Mouse (Mus musculus) limb, embryonic 15.5 days (tissue): ENCODE measurements at regions not wholly inside any gene's neighbourhood (a gene's known extent, or its start where the extent isn't known, plus 50 kb on each side); places are given as distances from the start of the nearest gene placed in this dataset.

ENCODE experiments used
- ATAC-seq: fragments of 200-750 bp; cut with Nextera tagmentation; 2 replicates; pipeline ENCODE4 v1.8.0; 2017; ENCODE audit warnings: low read depth, moderate TSS enrichment; ENCODE audit not compliant: insufficient number of reproducible peaks, low FRiP score, low TSS enrichment
- H3K27ac ChIP-seq: fragments of 300-500 bp; sonication (generic); 2 replicates; pipeline ENCODE4 v1.5.1; 2015; ENCODE audit warnings: moderate library complexity, mild to moderate bottlenecking, inconsistent platforms
- H3K27me3 ChIP-seq: fragments of 300-500 bp; sonication (generic); 2 replicates; pipeline ENCODE4 v1.6.1; 2015; ENCODE audit warnings: inconsistent platforms
- H3K36me3 ChIP-seq: fragments of 300-500 bp; sonication (generic); 2 replicates; pipeline ENCODE4 v1.6.1; 2015; ENCODE audit warnings: inconsistent platforms
- H3K4me1 ChIP-seq: fragments of 300-500 bp; sonication (generic); 2 replicates; pipeline ENCODE4 v1.6.1; 2015; ENCODE audit warnings: inconsistent platforms
- H3K4me2 ChIP-seq: fragments of 300-500 bp; sonication (generic); 2 replicates; pipeline ENCODE4 v1.6.1; 2015; ENCODE audit warnings: mild to moderate bottlenecking, inconsistent platforms
- H3K4me3 ChIP-seq: fragments of 300-500 bp; sonication (generic); 2 replicates; pipeline ENCODE4 v1.5.1; 2015; ENCODE audit warnings: mild to moderate bottlenecking, inconsistent platforms
- H3K9ac ChIP-seq: fragments of 300-500 bp; sonication (generic); 2 replicates; pipeline ENCODE4 v1.6.1; 2015; ENCODE audit warnings: inconsistent platforms
- H3K9me3 ChIP-seq: fragments of 300-500 bp; sonication (generic); 2 replicates; pipeline ENCODE4 v1.6.1; 2016; ENCODE audit warnings: inconsistent platforms
- WGBS: fragments of 180-500 bp; shearing (Covaris S2); methylation state at CpG from one replicate; pipeline ENCODE4 v1.1.7; 2015; 5-methylcytosine and 5-hydroxymethylcytosine counted together

GRCm38 (mm10) chr11:24682423-24682822, 604.6 kb downstream of the Bcl11a start:
- no peaks in the 10 kb centered on the region for H3K27me3 ChIP-seq
- no peak overlapping the region for H3K9ac ChIP-seq
- no peak overlapping the region for H3K4me3 ChIP-seq
- no peaks in the 10 kb centered on the region for H3K4me1 ChIP-seq
- 41% methylated on average over 4 of the region's 4 CpGs for WGBS
- no peak for ATAC-seq
- no peaks in the 10 kb centered on the region for H3K36me3 ChIP-seq
- H3K4me2 ChIP-seq: no peak overlapping the region
- H3K27ac ChIP-seq: no peak overlapping the region
- no peaks in the 10 kb centered on the region for H3K9me3 ChIP-seq

- no peak for ATAC-seq
Measured at GRCm38 (mm10) chr11:24685545-24686467, 608.0 kb downstream of the Bcl11a start.

DNA sequence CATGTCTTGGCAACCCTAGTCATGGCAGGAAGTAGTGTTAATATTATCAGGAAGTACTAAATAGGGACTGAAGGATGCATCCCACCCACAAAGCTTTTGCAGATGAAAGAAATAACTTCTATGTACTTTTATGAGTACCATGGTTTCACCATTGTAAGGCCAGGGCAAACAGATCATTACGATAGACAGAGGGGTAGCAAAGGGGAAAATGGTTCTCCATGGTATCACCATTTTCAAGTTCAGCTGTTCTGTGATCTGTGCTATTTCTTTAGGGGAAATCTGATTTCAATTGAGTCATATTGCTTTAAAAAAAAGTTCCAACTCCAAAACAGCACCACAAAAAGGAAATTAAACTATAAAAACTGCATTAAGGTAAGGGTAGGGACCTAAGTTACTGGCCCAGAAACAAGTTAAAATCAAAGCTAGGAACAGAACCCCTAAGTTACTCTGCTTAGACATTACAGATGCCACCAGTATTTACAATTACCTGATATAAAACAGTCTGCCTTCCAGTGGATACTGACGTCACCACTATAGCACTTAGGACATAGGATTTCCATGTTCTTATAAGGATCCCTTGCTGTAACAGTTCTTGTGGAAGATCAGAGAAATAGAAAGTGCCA, 610.4 kb downstream of the Bcl11a start:
- no peak for ATAC-seq
- Histone ChIP-seq H3K4me3 (no peak overlapping the region), H3K27me3 (no peaks in the 10 kb centered on the region), H3K27ac (no peak overlapping the region), H3K4me2 (no peak overlapping the region), H3K9me3 (no peaks in the 10 kb centered on the region), H3K9ac (no peak overlapping the region), H3K4me1 (no peaks in the 10 kb centered on the region), H3K36me3 (no peaks in the 10 kb centered on the region)
- WGBS: 41% methylated on average over 2 of the region's 2 CpGs

More at GRCm38 (mm10) chr11:24685545-24686467, 608.0 kb downstream of the Bcl11a start:
- no peaks in the 10 kb centered on the region for H3K9me3 ChIP-seq
- no peak overlapping the region for H3K4me2 ChIP-seq
- WGBS: 42% methylated on average over 16 of the region's 16 CpGs
- H3K9ac ChIP-seq: no peak overlapping the region
- no peaks in the 10 kb centered on the region for H3K36me3 ChIP-seq
- no peaks in the 10 kb centered on the region for H3K27me3 ChIP-seq
- no peaks in the 10 kb centered on the region for H3K4me1 ChIP-seq
- no peak overlapping the region for H3K27ac ChIP-seq
- H3K4me3 ChIP-seq: no peak overlapping the region

- Histone ChIP-seq H3K4me2 (no peak overlapping the region), H3K4me3 (no peak overlapping the region), H3K9me3 (no peaks in the 10 kb centered on the region), H3K36me3 (no peaks in the 10 kb centered on the region), H3K27me3 (no peaks in the 10 kb centered on the region), H3K27ac (no peak overlapping the region), H3K9ac (no peak overlapping the region), H3K4me1 (no peaks in the 10 kb centered on the region)
- 41% methylated on average over 7 of the region's 7 CpGs for WGBS
- no peak for ATAC-seq
Measured at GRCm38 (mm10) chr11:24689807-24690333, 612.0 kb downstream of the Bcl11a start.

DNA sequence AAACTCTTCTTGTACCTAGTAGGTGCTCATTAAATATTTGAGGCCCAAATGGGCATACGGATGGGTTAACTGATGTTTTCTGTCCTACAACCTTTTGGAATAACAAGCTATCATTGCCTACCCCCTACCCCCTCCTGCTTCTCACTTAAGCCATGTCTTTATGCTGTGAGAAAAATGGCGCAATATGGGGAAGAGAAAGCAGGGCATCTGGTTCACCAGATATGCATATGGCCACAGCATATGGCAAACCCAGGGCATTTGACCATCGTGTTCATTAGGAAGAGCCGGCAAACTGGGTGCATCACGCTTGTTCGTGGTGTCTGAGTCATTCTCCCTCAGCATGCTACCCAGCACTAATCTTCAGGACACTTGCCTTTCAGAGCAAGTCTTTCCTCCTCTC, 616.1 kb downstream of the Bcl11a start:
- Histone ChIP-seq H3K27ac (no peak overlapping the region), H3K9ac (no peak overlapping the region), H3K4me3 (no peak overlapping the region), H3K27me3 (no peaks in the 10 kb centered on the region), H3K4me1 (peaks cover 6% of the 10 kb centered on the region; the same call in 1 of the 2 replicates), H3K9me3 (no peaks in the 10 kb centered on the region), H3K4me2 (no peak overlapping the region), H3K36me3 (no peaks in the 10 kb centered on the region)
- WGBS: 91% methylated on average over 6 of the region's 6 CpGs
- no peak for ATAC-seq

GRCm38 (mm10) chr11:24695010-24695720, 617.3 kb downstream of the Bcl11a start:
- H3K4me2 ChIP-seq: no peak overlapping the region
- no peak overlapping the region for H3K4me3 ChIP-seq
- ATAC-seq: no peak
- 22% methylated on average over 5 of the region's 5 CpGs for WGBS
- H3K4me1 ChIP-seq: peaks cover 7% of the 10 kb centered on the region; the same call in 1 of the 2 replicates
- no peaks in the 10 kb centered on the region for H3K27me3 ChIP-seq
- no peak overlapping the region for H3K27ac ChIP-seq
- no peak overlapping the region for H3K9ac ChIP-seq
- no peaks in the 10 kb centered on the region for H3K36me3 ChIP-seq
- H3K9me3 ChIP-seq: no peaks in the 10 kb centered on the region

- 0 out of 2 replicates have a peak overlapping the region, but pooled peaks have one; percentile 7 for H3K27ac ChIP-seq
- no peaks in the 10 kb centered on the region for H3K27me3 ChIP-seq
- no peak for ATAC-seq
- H3K4me2 ChIP-seq: no peak overlapping the region
- no peak overlapping the region for H3K9ac ChIP-seq
- H3K4me3 ChIP-seq: no peak overlapping the region
- 18% methylated on average over 7 of the region's 7 CpGs for WGBS
- no peaks in the 10 kb centered on the region for H3K36me3 ChIP-seq
- H3K4me1 ChIP-seq: peaks cover 7% of the 10 kb centered on the region; the same call in 1 of the 2 replicates
- no peaks in the 10 kb centered on the region for H3K9me3 ChIP-seq
Measured at GRCm38 (mm10) chr11:24696561-24696960, 618.7 kb downstream of the Bcl11a start.

DNA sequence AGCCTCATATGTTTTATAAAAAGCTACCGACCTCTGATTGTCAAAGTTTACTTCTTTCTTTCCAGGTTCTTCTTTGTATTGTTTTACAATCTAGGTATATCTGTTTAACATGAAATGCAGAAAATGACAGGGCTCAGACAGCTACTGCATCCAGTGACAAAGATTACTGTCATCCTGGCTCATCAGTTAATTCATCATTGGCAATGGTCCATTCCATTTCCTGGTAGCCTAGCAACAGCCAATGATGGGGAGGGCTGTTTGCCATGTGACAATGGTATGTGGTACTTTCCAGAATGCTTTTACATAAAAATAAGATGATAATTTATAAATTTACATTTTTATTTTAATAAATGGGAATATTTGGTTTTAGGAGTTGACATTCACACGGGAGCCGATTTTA, 630.9 kb downstream of the Bcl11a start:
- no peaks in the 10 kb centered on the region for H3K4me1 ChIP-seq
- H3K27ac ChIP-seq: no peak overlapping the region
- H3K36me3 ChIP-seq: no peaks in the 10 kb centered on the region
- no peak overlapping the region for H3K9ac ChIP-seq
- H3K9me3 ChIP-seq: no peaks in the 10 kb centered on the region
- H3K4me2 ChIP-seq: no peak overlapping the region
- no peak for ATAC-seq
- 77% methylated on average over 3 of the region's 3 CpGs for WGBS
- no peaks in the 10 kb centered on the region for H3K27me3 ChIP-seq
- H3K4me3 ChIP-seq: no peak overlapping the region

- Histone ChIP-seq H3K4me2 (no peak overlapping the region), H3K9me3 (no peaks in the 10 kb centered on the region), H3K27me3 (no peaks in the 10 kb centered on the region), H3K4me3 (no peak overlapping the region), H3K4me1 (no peaks in the 10 kb centered on the region), H3K9ac (no peak overlapping the region), H3K36me3 (no peaks in the 10 kb centered on the region), H3K27ac (no peak overlapping the region)
- 73% methylated on average over 12 of the region's 12 CpGs for WGBS
- ATAC-seq: no peak
Measured at GRCm38 (mm10) chr11:24716539-24717287, 638.9 kb downstream of the Bcl11a start.

DNA sequence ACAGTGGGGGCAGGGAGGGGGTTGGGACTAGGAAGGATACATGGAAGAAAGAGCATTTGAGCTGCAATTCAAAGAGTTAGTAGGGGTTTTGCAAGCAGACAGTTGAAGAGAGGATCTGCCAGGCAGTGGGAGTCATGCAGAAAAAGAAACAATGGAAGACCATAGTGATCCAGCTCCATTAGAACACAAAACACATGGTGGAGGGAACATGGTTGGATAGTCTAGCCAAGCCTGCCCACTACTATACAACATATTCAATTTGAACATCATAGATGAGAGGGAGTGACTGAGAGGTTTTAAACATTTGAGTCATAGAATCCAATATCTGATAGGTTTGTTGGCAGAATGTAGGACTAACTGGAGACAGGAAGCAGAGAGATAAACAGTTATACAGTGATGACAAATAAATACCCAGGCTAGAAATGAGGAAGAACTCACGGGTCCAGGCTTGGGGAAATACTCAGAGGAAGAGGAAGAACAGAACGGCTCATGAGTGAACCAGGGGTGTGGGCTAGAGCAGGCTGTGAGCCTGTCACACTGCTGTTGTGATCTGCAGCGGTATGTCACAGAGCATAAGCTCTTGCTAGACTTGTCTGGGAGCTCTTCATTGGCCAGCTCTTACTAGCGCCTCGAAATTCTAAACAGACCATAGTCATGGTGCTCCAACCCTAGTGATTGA, 646.5 kb downstream of the Bcl11a start:
- Histone ChIP-seq H3K9me3 (no peaks in the 10 kb centered on the region), H3K4me3 (no peak overlapping the region), H3K27me3 (no peaks in the 10 kb centered on the region), H3K9ac (no peak overlapping the region), H3K27ac (no peak overlapping the region), H3K4me2 (no peak overlapping the region), H3K36me3 (no peaks in the 10 kb centered on the region), H3K4me1 (no peaks in the 10 kb centered on the region)
- no peak for ATAC-seq
- 85% methylated on average over 5 of the region's 5 CpGs for WGBS

DNA sequence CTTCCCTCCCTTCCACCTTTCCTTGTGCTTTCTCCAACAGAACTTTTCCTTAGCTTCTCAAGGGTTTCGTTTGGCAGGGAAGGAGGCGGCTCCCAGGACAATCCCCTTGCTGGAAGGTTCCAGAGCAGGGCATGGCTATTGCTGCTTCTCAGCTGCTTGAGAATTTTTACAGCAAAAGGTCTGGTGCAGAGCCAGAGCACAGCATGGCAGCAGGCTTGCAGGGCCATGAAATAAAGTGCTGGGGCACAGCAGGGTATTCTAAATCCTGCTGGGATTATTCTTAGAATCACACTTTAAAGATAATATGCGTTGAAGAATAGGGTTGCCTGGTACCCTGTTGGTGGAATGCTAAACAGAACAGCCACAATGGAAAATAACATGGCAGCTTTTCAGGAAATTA, 648.5 kb downstream of the Bcl11a start:
- Histone ChIP-seq H3K4me3 (no peak overlapping the region), H3K4me1 (peaks cover under 1% of the 10 kb centered on the region; the same call in 1 of the 2 replicates), H3K9ac (no peak overlapping the region), H3K27ac (no peak overlapping the region), H3K4me2 (no peak overlapping the region), H3K36me3 (no peaks in the 10 kb centered on the region), H3K9me3 (no peaks in the 10 kb centered on the region), H3K27me3 (no peaks in the 10 kb centered on the region)
- WGBS: 31% methylated on average over 3 of the region's 3 CpGs
- ATAC-seq: no peak
